Mouse (Mus musculus) kidney, adult 2 months (tissue): ENCODE measurements around the gene Lap3. TPM values are rescaled to one million over a fixed set of nuclear protein-coding genes. Genes with fewer than 3 reads are reported as not detected.
A peak's percentile ranks its signal among the peaks of the same experiment; 100 is the strongest.

Source experiments
- DNase-seq: peaks from one replicate; pipeline ENCODE4 v3.0.0; 2021
- H3K27ac ChIP-seq: fragments of 200-500 bp; 2 replicates; pipeline ENCODE4 v1.5.1; 2012; ENCODE audit warnings: low read depth, low read length, control low read depth, inconsistent platforms; ENCODE audit not compliant: insufficient read depth
- H3K27me3 ChIP-seq: fragments of 200-500 bp; replicated peaks from 2 replicates; pipeline ENCODE4 v1.6.1; 2012; ENCODE audit warnings: mild to moderate bottlenecking, moderate library complexity, low read length, inconsistent platforms; ENCODE audit not compliant: control insufficient read depth, insufficient read depth
- H3K36me3 ChIP-seq: fragments of 200-500 bp; 2 replicates; pipeline ENCODE4 v1.6.1; 2012; ENCODE audit warnings: mild to moderate bottlenecking, moderate library complexity, low read length, inconsistent platforms; ENCODE audit not compliant: control insufficient read depth, insufficient read depth
- H3K4me1 ChIP-seq: fragments of 200-500 bp; 2 replicates; pipeline ENCODE4 v1.6.1; 2011; ENCODE audit warnings: low read length; ENCODE audit not compliant: control insufficient read depth, insufficient read depth
- H3K4me3 ChIP-seq: fragments of 200-500 bp; 2 replicates; pipeline ENCODE4 v1.5.1; 2011; ENCODE audit warnings: mild to moderate bottlenecking, low read depth, low read length, control low read depth; ENCODE audit not compliant: insufficient read depth
- CTCF ChIP-seq: fragments of 200-500 bp; conservative IDR thresholded peaks from 2 replicates; pipeline ENCODE4 v1.5.1; 2011; ENCODE audit warnings: low read depth, mild to moderate bottlenecking, control low read depth, low read length, moderate library complexity, mixed read lengths; ENCODE audit not compliant: insufficient read depth, insufficient read length
- POLR2A ChIP-seq: fragments of 200-500 bp; IDR thresholded peaks from one replicate; pipeline ENCODE4 v1.6.1; 2011; ENCODE audit warnings: low read depth, low read length, control low read depth
- WGBS: fragments of 180-500 bp; shearing (Covaris S2); methylation state at CpG from one replicate; pipeline ENCODE4 v1.1.7; 2018; 5-methylcytosine and 5-hydroxymethylcytosine counted together
- polyA plus RNA-seq: library from polyadenylated mRNA; depleted of rRNA; stranded (reverse); fragments of >200 nt; gene quantifications from 2 replicates; pipeline ENCODE4 v1.2.3, GENCODE M21; 2012; rRNA removed

Gene Lap3
- 93.2 and 96.5 TPM in 2 replicates for polyA plus RNA-seq

GRCm38 (mm10) chr5:45493191-45494092 lies at the start of gene Lap3:
Gene Lap3 (plus strand): TSS chr5:45493374.
- H3K4me3 ChIP-seq, result peak within 1 kb of the TSS; percentile 77
- H3K27me3 ChIP-seq, result no peaks in the 10 kb centered on the region
- H3K36me3 ChIP-seq, result no peaks in the 10 kb centered on the region
- TF ChIP-seq CTCF, result 0 out of 2 replicates have a peak, but pooled peaks have one; percentile 11
- TF ChIP-seq POLR2A, result peak; percentile 71
- under 1% methylated on average over 78 of the region's 78 CpGs for WGBS
- H3K27ac ChIP-seq, result peak within 1 kb of the TSS; percentile 78
- DNase-seq, result peak; percentile 100
- H3K4me1 ChIP-seq, result peaks cover 10% of the 10 kb centered on the region; the same call in 1 of the 2 replicates

GRCm38 (mm10) chr5:45444130-45444832 lies 48.9 kb upstream of the Lap3 start:
- H3K36me3 ChIP-seq, result peaks cover 4% of the 10 kb centered on the region; the same call in 1 of the 2 replicates
- DNase-seq, result peak; percentile 89
- H3K27me3 ChIP-seq, result no peaks in the 10 kb centered on the region
- TF ChIP-seq POLR2A, result no peak
- no peak for TF ChIP-seq CTCF
- H3K27ac ChIP-seq, result peak overlapping the region; percentile 89
- H3K4me1 ChIP-seq, result peaks cover 10% of the 10 kb centered on the region; the same call in 1 of the 2 replicates
- 57% methylated on average over 8 of the region's 8 CpGs for WGBS
- no peak overlapping the region for H3K4me3 ChIP-seq

- H3K27me3 ChIP-seq, result no peaks in the 10 kb centered on the region
- DNase-seq, result peak; percentile 40
- WGBS, result 30% methylated on average over 5 of the region's 5 CpGs
- H3K4me1 ChIP-seq, result peaks cover 7% of the 10 kb centered on the region; the same call in 1 of the 2 replicates
- H3K4me3 ChIP-seq, result peak overlapping the region; percentile 73
- H3K27ac ChIP-seq, result no peak overlapping the region
- no peak for TF ChIP-seq POLR2A
- TF ChIP-seq CTCF, result no peak
- H3K36me3 ChIP-seq, result no peaks in the 10 kb centered on the region
Observed at GRCm38 (mm10) chr5:45448676-45449075, 44.5 kb upstream of the Lap3 start.

- no peak for DNase-seq
- Histone ChIP-seq H3K36me3 (no peaks in the 10 kb centered on the region), H3K27ac (peak overlapping the region; percentile 68), H3K4me3 (peak overlapping the region; percentile 73), H3K4me1 (peaks cover 6% of the 10 kb centered on the region; the same call in 1 of the 2 replicates), H3K27me3 (no peaks in the 10 kb centered on the region)
- under 1% methylated on average over 8 of the region's 8 CpGs for WGBS
- no peak for TF ChIP-seq CTCF
- no peak for TF ChIP-seq POLR2A
Observed at GRCm38 (mm10) chr5:45449206-45449605, 44.0 kb upstream of the Lap3 start.

GRCm38 (mm10) chr5:45449831-45450716 lies 43.1 kb upstream of the Lap3 start, which contains the start of gene Qdpr:
Gene Qdpr (minus strand): TSS chr5:45450236.
- H3K27ac ChIP-seq, result peak within 1 kb of the TSS; percentile 68
- peak within 1 kb of the TSS; percentile 73 for H3K4me3 ChIP-seq
- H3K27me3 ChIP-seq, result no peaks in the 10 kb centered on the region
- no peaks in the 10 kb centered on the region for H3K36me3 ChIP-seq
- under 1% methylated on average over 70 of the region's 70 CpGs for WGBS
- TF ChIP-seq POLR2A (peak; percentile 89), CTCF (no peak)
- DNase-seq, result peak; percentile 99
- peaks cover 6% of the 10 kb centered on the region; the same call in 1 of the 2 replicates for H3K4me1 ChIP-seq

- Histone ChIP-seq H3K36me3 (no peaks in the 10 kb centered on the region), H3K4me1 (0 out of 2 replicates have a peak, but pooled peaks cover 4% of the 10 kb centered on the region), H3K4me3 (no peak within 1 kb of the TSS), H3K27ac (no peak within 1 kb of the TSS), H3K27me3 (no peaks in the 10 kb centered on the region)
- DNase-seq, result no peak
- WGBS, result 43% methylated on average over 6 of the region's 6 CpGs
- TF ChIP-seq CTCF (no peak), POLR2A (no peak)
Observed at GRCm38 (mm10) chr5:45453451-45453850, 39.7 kb upstream of the Lap3 start, which contains the start of gene Clrn2. Gene Clrn2 (plus strand): TSS chr5:45453751.
